Mouse (Mus musculus) bone marrow macrophage, adult 2 months (primary cell): ENCODE data around the gene Spg21.

ENCODE experiments used
- CTCF ChIP-seq: IDR thresholded peaks from 2 replicates; pipeline ENCODE4 v1.5.1; 2012; ENCODE audit warnings: low read depth, mild to moderate bottlenecking, low read length, moderate library complexity
- POLR2A ChIP-seq: IDR thresholded peaks from 2 replicates; pipeline ENCODE4 v1.6.1; 2012; ENCODE audit warnings: mild to moderate bottlenecking, low read depth, low read length, borderline replicate concordance

- TF ChIP-seq POLR2A (no peak), CTCF (no peak)
Measured at GRCm38 (mm10) chr9:65447951-65448350, 12.8 kb upstream of the Spg21 start.
